ENCODE assay signal across 14 mouse cellular contexts in genomic region chr7:68286526-68287481, GRCm38 (mm10). TPM values are rescaled to one million over a fixed set of nuclear protein-coding genes. Genes with fewer than 3 reads are reported as not detected.
DNase-seq lines count a peak whose midpoint lies in the region; ATAC-seq and TF ChIP-seq lines count a peak whose summit lies in the region.
"Had no signal": no experiment of that assay in that cellular context is flagged by ENCODE, and none has a peak within 500 bp of the region (broad histone marks: within the 10 kb centered on the region; RNA-seq: fewer than 3 reads in every experiment).

No protein-coding gene starts in this region.

- H3K4me1 ChIP-seq in liver, adult 2 months (ENCODE audit: control insufficient read depth, insufficient read depth, low read length), result peaks cover 32% of the 10 kb centered on the region
- H3K4me1 ChIP-seq in liver, embryonic 12.5 days, result peaks cover 5% of the 10 kb centered on the region; the same call in 1 of the 2 replicates
- peaks cover 30 to 84% of the 10 kb centered on the region in 2 experiments for H3K4me1 ChIP-seq in CH12.LX (ENCODE audit: control insufficient read depth in 1 of 2, insufficient read depth in 2 of 2)
- H3K4me1 ChIP-seq in hindbrain, embryonic 13.5 days (replicated peaks), result no peaks in the 10 kb centered on the region
- H3K4me1 ChIP-seq: midbrain, embryonic 13.5 days; neural tube, embryonic 12.5 days had no signal

- H3K27ac ChIP-seq in liver, adult 2 months (replicated peaks; ENCODE audit: insufficient read depth, low read depth, low read length), result peak overlapping the region; percentile 91
- no peak overlapping the region for H3K27ac ChIP-seq in liver, embryonic 12.5 days
- peak overlapping the region; percentile 98 for H3K27ac ChIP-seq in CH12.LX (ENCODE audit: insufficient read depth, low read depth)
- H3K27ac ChIP-seq in hindbrain, embryonic 13.5 days, result no peak overlapping the region
- H3K27ac ChIP-seq: midbrain, embryonic 13.5 days; neural tube, embryonic 12.5 days had no signal

- no peak overlapping the region for H3K4me2 ChIP-seq in liver, embryonic 12.5 days
- peak overlapping the region; percentile 80 for H3K4me2 ChIP-seq in CH12.LX (ENCODE audit: insufficient read depth, low read depth, poor library complexity, severe bottlenecking)
- no peak overlapping the region for H3K4me2 ChIP-seq in hindbrain, embryonic 13.5 days
- H3K4me2 ChIP-seq: heart, embryonic 13.5 days; midbrain, embryonic 13.5 days; neural tube, embryonic 12.5 days had no signal

- peak; percentile 57; the same call in 1 of the 2 replicates for TF ChIP-seq EP300 in CH12.LX (IDR thresholded peaks at IDR 0.05; ENCODE audit: low read length)

- H3K9ac ChIP-seq in liver, adult 2 months (ENCODE audit: low read depth, low read length), result peak overlapping the region; percentile 25; the same call in 1 of the 2 replicates
- H3K9ac ChIP-seq in liver, embryonic 12.5 days, result no peak overlapping the region
- H3K9ac ChIP-seq in CH12.LX (ENCODE audit: insufficient read depth, low read depth), result peak overlapping the region; percentile 59
- no peak overlapping the region for H3K9ac ChIP-seq in hindbrain, embryonic 13.5 days
- H3K9ac ChIP-seq: heart, embryonic 13.5 days; midbrain, embryonic 13.5 days; neural tube, embryonic 12.5 days had no signal

- dilution Hi-C loops in CH12.LX (cut with MboI; ENCODE audit: extremely low pct_ligation_motif_present, extremely low pct_unique_long_range_greater_than_20kb, low sequenced_read_pairs), result no loop called here

- 0 out of 2 replicates have a peak, but pooled peaks cover 2% of the 10 kb centered on the region for H3K36me3 ChIP-seq in liver, adult 2 months (ENCODE audit: control insufficient read depth, insufficient read depth, low read length)
- H3K36me3 ChIP-seq in liver, embryonic 12.5 days, result no peaks in the 10 kb centered on the region
- peaks cover 13 to 40% of the 10 kb centered on the region in 2 experiments for H3K36me3 ChIP-seq in CH12.LX (replicated peaks in 1 of 2; ENCODE audit: control insufficient read depth in 1 of 2, insufficient read depth in 1 of 2, low read length in 1 of 2)
- H3K36me3 ChIP-seq in hindbrain, embryonic 13.5 days, result no peaks in the 10 kb centered on the region
- H3K36me3 ChIP-seq: heart, embryonic 13.5 days; midbrain, embryonic 13.5 days; neural tube, embryonic 12.5 days had no signal

- no peak overlapping the region for H3K4me3 ChIP-seq in liver, adult 2 months (ENCODE audit: insufficient read depth, low read depth, low read length)
- H3K4me3 ChIP-seq in liver, embryonic 12.5 days, result no peak overlapping the region
- peak overlapping the region in 2 of 3 experiments; percentile 3 to 18 for H3K4me3 ChIP-seq in CH12.LX (replicated peaks in 1 of 3; ENCODE audit: low read depth in 2 of 3, low read length in 2 of 3, poor library complexity in 1 of 3)
- no peak overlapping the region for H3K4me3 ChIP-seq in hindbrain, embryonic 13.5 days
- H3K4me3 ChIP-seq: heart, embryonic 13.5 days; midbrain, embryonic 13.5 days; neural tube, embryonic 12.5 days had no signal

- no peak for TF ChIP-seq RAD21 in CH12.LX (IDR thresholded peaks at IDR 0.05; ENCODE audit: low read depth, low read length)

- in situ Hi-C loops in CH12.LX (cut with MboI; ENCODE audit: low pct_ligation_motif_present, low pct_unique_long_range_greater_than_20kb, low sequenced_read_pairs), result no loop called here

- 94% methylated on average over 24 of the region's 24 CpGs for WGBS in liver, adult 2 months
- 78% methylated on average over 24 of the region's 24 CpGs for WGBS in liver, embryonic 12.5 days (ENCODE audit: insufficient replicate concordance)
- WGBS in hindbrain, embryonic 13.5 days, result 93% methylated on average over 24 of the region's 24 CpGs

- DNase-seq in liver, adult 2 months (ENCODE audit: extremely low read depth, low read depth, low spot score), result no peak
- DNase-seq in CH12.LX (ENCODE audit: extremely low read depth) (peak; percentile 71), MN1 (ENCODE audit: low spot score) (no peak)
- peak; percentile 90 for DNase-seq in induced T-regulatory cell, adult 2 months (ENCODE audit: low read depth)
- peak; percentile 84 for DNase-seq in thymus, postnatal 0 days (ENCODE audit: low spot score)
- no peak for DNase-seq in layer of hippocampus, adult 9-10 months (ENCODE audit: low spot score)
- DNase-seq: kidney, postnatal 4 days; lung, adult 2 months had no signal

- TF ChIP-seq POLR2A in liver, adult 2 months (IDR thresholded peaks at IDR 0.05; ENCODE audit: extremely low read depth, insufficient read depth, low read length), result no peak
- TF ChIP-seq POLR2A in CH12.LX (IDR thresholded peaks at IDR 0.05; ENCODE audit: low read depth, low read length), result peak; percentile 41; the same call in 1 of the 2 replicates

- no peaks in the 10 kb centered on the region for H3K27me3 ChIP-seq in liver, adult 2 months (ENCODE audit: control insufficient read depth, insufficient read depth, low read length)
- no peaks in the 10 kb centered on the region for H3K27me3 ChIP-seq in liver, embryonic 12.5 days (replicated peaks)
- H3K27me3 ChIP-seq in CH12.LX (replicated peaks), result no peaks in the 10 kb centered on the region
- no peaks in the 10 kb centered on the region for H3K27me3 ChIP-seq in hindbrain, embryonic 13.5 days
- H3K27me3 ChIP-seq: midbrain, embryonic 13.5 days; neural tube, embryonic 12.5 days had no signal

- no peak for TF ChIP-seq CTCF in liver, adult 2 months (IDR thresholded peaks at IDR 0.05; ENCODE audit: low read depth, low read length)
- no peak for TF ChIP-seq CTCF in CH12.LX (conservative IDR thresholded peaks at IDR 0.05 in 1 of 2, IDR thresholded peaks at IDR 0.05 in 1 of 2; ENCODE audit: low read depth in 2 of 2, low read length in 2 of 2)

- H3K9me3 ChIP-seq in liver, embryonic 12.5 days (replicated peaks), result no peaks in the 10 kb centered on the region
- peaks cover 1% of the 10 kb centered on the region for H3K9me3 ChIP-seq in CH12.LX (replicated peaks; ENCODE audit: low read length)
- H3K9me3 ChIP-seq in hindbrain, embryonic 13.5 days, result no peaks in the 10 kb centered on the region
- H3K9me3 ChIP-seq: heart, embryonic 13.5 days; midbrain, embryonic 13.5 days; neural tube, embryonic 12.5 days had no signal

- peaks cover 22% of the 10 kb centered on the region; the same call in 1 of the 2 replicates for H3K79me2 ChIP-seq in liver, adult 2 months (ENCODE audit: control insufficient read depth, insufficient read depth, low read length)
- H3K79me2 ChIP-seq in CH12.LX (replicated peaks; ENCODE audit: control insufficient read depth, extremely low read depth, insufficient read depth, poor library complexity, severe bottlenecking), result peaks cover 55% of the 10 kb centered on the region

- no peak for ATAC-seq in liver, embryonic 12.5 days
- ATAC-seq in hindbrain, embryonic 13.5 days (ENCODE audit: low FRiP score), result no peak
- ATAC-seq: midbrain, embryonic 13.5 days had no signal

TF ChIP-seq in CH12.LX, 34 proteins besides CTCF, POLR2A, EP300 and RAD21 (continues in another document):
- peak; percentile 65; the same call in 1 of the 2 replicates for TF ChIP-seq MYC (IDR thresholded peaks at IDR 0.05; ENCODE audit: low read depth, low read length)
- peak; percentile 66 for TF ChIP-seq TCF12 (IDR thresholded peaks at IDR 0.05; ENCODE audit: low read depth, low read length)
- no peak for TF ChIP-seq JUN (IDR thresholded peaks at IDR 0.05; ENCODE audit: insufficient read depth, low read depth, low read length)
- TF ChIP-seq ZNF384 (IDR thresholded peaks at IDR 0.05; ENCODE audit: low read depth, low read length), result no peak
- TF ChIP-seq IRF4 (IDR thresholded peaks at IDR 0.05; ENCODE audit: low read depth, low read length), result peak; percentile 63
- 0 out of 2 replicates have a peak, but pooled peaks have one; percentile 48 for TF ChIP-seq MEF2A (IDR thresholded peaks at IDR 0.05; ENCODE audit: borderline replicate concordance, low read depth, low read length)
- TF ChIP-seq ZC3H11A (IDR thresholded peaks at IDR 0.05; ENCODE audit: low read depth, low read length), result no peak
- no peak for TF ChIP-seq GABPA (IDR thresholded peaks at IDR 0.05; ENCODE audit: insufficient replicate concordance, low read depth, low read length)
- 0 out of 2 replicates have a peak, but pooled peaks have one; percentile 21 for TF ChIP-seq JUND (conservative IDR thresholded peaks at IDR 0.05; ENCODE audit: low read depth, low read length)
- peak; percentile 80 for TF ChIP-seq NRF1 (IDR thresholded peaks at IDR 0.05; ENCODE audit: low read depth, low read length)
- peak; percentile 36; the same call in 1 of the 2 replicates for TF ChIP-seq MAZ (IDR thresholded peaks at IDR 0.05; ENCODE audit: low read depth, low read length)
- TF ChIP-seq USF2 (conservative IDR thresholded peaks at IDR 0.05; ENCODE audit: low read depth, low read length), result no peak
- 0 out of 2 replicates have a peak, but pooled peaks have one; percentile 9 for TF ChIP-seq ELF1 (IDR thresholded peaks at IDR 0.05; ENCODE audit: low read depth, low read length)
- peak; percentile 81 for TF ChIP-seq ETS1 (conservative IDR thresholded peaks at IDR 0.05; ENCODE audit: low read depth, low read length)
- 0 out of 2 replicates have a peak, but pooled peaks have one; percentile 14 for TF ChIP-seq CHD2 (IDR thresholded peaks at IDR 0.05; ENCODE audit: low read length)
- TF ChIP-seq MXI1 (IDR thresholded peaks at IDR 0.05; ENCODE audit: low read depth, low read length), result peak; percentile 53; the same call in 1 of the 2 replicates
- TF ChIP-seq ZMIZ1 (IDR thresholded peaks at IDR 0.05; ENCODE audit: low read depth, low read length), result no peak

RNA-seq across cellular contexts. Expression of gene Fam169b, which starts 13.2 kb away (rescaled TPM):
- total RNA-seq in liver, adult 2 months (2014; rRNA removed), result 17.6 and 21.8 TPM in 2 replicates
- polyA plus RNA-seq in liver, adult 2 months (2012; rRNA removed), result 25.2 and 25.8 TPM in 2 replicates
- polyA plus RNA-seq in liver, embryonic 12.5 days (2016; fragmentation: Nextera tagmentation; extraction: Ambion mirVana), result 0.12 and 0.24 TPM in 2 replicates
- total RNA-seq in CH12.LX (2012; rRNA removed) (13.6 and 17.0 TPM in 2 replicates), CH12.LX (2014; rRNA removed) (15.2 and 15.9 TPM in 2 replicates)
- polyA plus RNA-seq in CH12.LX (2012; ENCODE audit: insufficient read length, low read depth), result 16.2 and 17.3 TPM in 2 replicates
- 40.0 and 43.5 TPM in 2 replicates for polyA plus RNA-seq in thymus, postnatal 0 days (2015; fragmentation: Nextera tagmentation; extraction: Ambion mirVana)
- polyA plus RNA-seq in hindbrain, embryonic 13.5 days (2015; fragmentation: Nextera tagmentation; extraction: Ambion mirVana), result 0.14 TPM in 1 of 2 replicates, not detected in the other
- polyA plus RNA-seq: midbrain, embryonic 13.5 days had no signal

RNA-seq across cellular contexts. Expression of gene Pgpep1l, which starts 22.8 kb away (rescaled TPM):
- total RNA-seq in liver, adult 2 months (2014; rRNA removed), result 1.1 and 1.5 TPM in 2 replicates
- 0.15 and 0.32 TPM in 2 replicates for polyA plus RNA-seq in liver, adult 2 months (2012; rRNA removed)
- not detected in 2 replicates for polyA plus RNA-seq in liver, embryonic 12.5 days (2016; fragmentation: Nextera tagmentation; extraction: Ambion mirVana)
- total RNA-seq in CH12.LX (2012; rRNA removed) (not detected in 2 replicates), CH12.LX (2014; rRNA removed) (not detected in 2 replicates)
- not detected in 2 replicates for polyA plus RNA-seq in CH12.LX (2012; ENCODE audit: insufficient read length, low read depth)
- polyA plus RNA-seq in thymus, postnatal 0 days (2015; fragmentation: Nextera tagmentation; extraction: Ambion mirVana), result 0.57 and 0.68 TPM in 2 replicates
- polyA plus RNA-seq in hindbrain, embryonic 13.5 days (2015; fragmentation: Nextera tagmentation; extraction: Ambion mirVana), result not detected in 2 replicates
- polyA plus RNA-seq: heart, embryonic 13.5 days; intestine, embryonic 14.5 days; midbrain, embryonic 13.5 days; neural tube, embryonic 12.5 days had no signal

Comparison
In these comparisons a context has a peak if more than half of its experiments do, and no peak if none do; other contexts are left out.
1. H3K27ac ChIP-seq: peak in liver, adult 2 months (single experiment) and CH12.LX (single experiment); none in liver, embryonic 12.5 days (single experiment) and hindbrain, embryonic 13.5 days (single experiment).
2. H3K9ac ChIP-seq: peak in liver, adult 2 months (single experiment) and CH12.LX (single experiment); none in liver, embryonic 12.5 days (single experiment) and hindbrain, embryonic 13.5 days (single experiment).
3. RNA of gene Fam169b, which starts 13.2 kb away (polyA plus RNA-seq): 40.0 to 43.5 TPM in thymus, postnatal 0 days, 25.2 to 25.8 TPM in liver, adult 2 months and 16.2 to 17.3 TPM in CH12.LX; 0.12 to 0.24 TPM in liver, embryonic 12.5 days and 0.14 TPM in hindbrain, embryonic 13.5 days; every median in the first group is over 10 times any median in the second.
4. DNase-seq: peak in CH12.LX (single experiment), induced T-regulatory cell, adult 2 months (single experiment) and thymus, postnatal 0 days (single experiment); none in liver, adult 2 months (single experiment), layer of hippocampus, adult 9-10 months (single experiment) and MN1 (single experiment).
5. H3K4me3 ChIP-seq: peak in CH12.LX (2 of 3); none in liver, adult 2 months (single experiment), liver, embryonic 12.5 days (single experiment) and hindbrain, embryonic 13.5 days (single experiment).